Mouse (Mus musculus) stomach, postnatal 0 days (tissue): Measurements from ENCODE around the gene Rexo4.

ENCODE experiments used
- CTCF ChIP-seq: IDR thresholded peaks from 2 replicates; pipeline ENCODE4 v1.5.1; 2016; ENCODE audit warnings: antibody characterized with exemption, low read depth, mild to moderate bottlenecking, moderate library complexity
- EP300 ChIP-seq: optimal IDR thresholded peaks from 2 replicates; pipeline ENCODE3; 2016; ENCODE audit warnings: antibody characterized with exemption

- TF ChIP-seq EP300 (no peak), CTCF (peak; percentile 88)
Observed at GRCm38 (mm10) chr2:26907109-26907508, 57.1 kb downstream of the Rexo4 start.
